In the genomic region with DNA sequence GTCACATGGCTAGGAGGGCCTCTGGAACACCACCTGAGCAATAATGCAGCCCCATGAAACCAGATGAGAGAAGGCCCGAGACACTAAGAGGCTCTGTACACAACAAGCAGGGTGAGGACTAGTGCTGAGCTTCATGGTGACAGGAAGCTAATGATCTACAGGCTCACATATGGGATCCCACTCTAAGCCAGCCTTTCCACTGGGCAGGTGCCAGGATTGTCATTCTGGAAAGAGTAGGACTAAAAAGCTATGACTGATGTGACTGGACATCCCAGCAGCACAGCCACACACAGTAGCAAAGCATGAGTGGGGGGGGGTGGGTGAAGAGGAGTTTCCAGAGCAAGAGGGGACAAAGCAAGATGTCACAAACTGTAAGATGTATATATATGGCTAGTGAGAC, we compare ENCODE assay signal across 23 mouse cellular contexts. TPM values are rescaled to one million over a fixed set of nuclear protein-coding genes. Genes with fewer than 3 reads are reported as not detected.
DNase-seq lines count a peak whose midpoint lies in the region; ATAC-seq and TF ChIP-seq lines count a peak whose summit lies in the region.
"Had no signal": no experiment of that assay in that cellular context is flagged by ENCODE, and none has a peak within 500 bp of the region (broad histone marks: within the 10 kb centered on the region; RNA-seq: fewer than 3 reads in every experiment).

No protein-coding gene starts in this region.

- no peak overlapping the region for H3K9ac ChIP-seq in heart, postnatal 0 days (replicated peaks; ENCODE audit: low read depth, low read length)
- H3K9ac ChIP-seq in heart, embryonic 11.5 days (ENCODE audit: low read depth, low read length): no peak overlapping the region
- H3K9ac ChIP-seq in midbrain, postnatal 0 days (replicated peaks; ENCODE audit: low read length, poor library complexity, severe bottlenecking): no peak overlapping the region
- H3K9ac ChIP-seq: embryonic facial prominence, embryonic 15.5 days; forebrain, embryonic 12.5 days had no signal

- TF ChIP-seq EP300 in heart, postnatal 0 days (IDR thresholded peaks at IDR 0.05; ENCODE audit: low read depth): no peak

- no peaks in the 10 kb centered on the region for H3K9me3 ChIP-seq in heart, postnatal 0 days (replicated peaks; ENCODE audit: control insufficient read depth, low read length)
- H3K9me3 ChIP-seq in heart, embryonic 11.5 days (replicated peaks; ENCODE audit: control insufficient read depth, low read length): no peaks in the 10 kb centered on the region
- H3K9me3 ChIP-seq in midbrain, postnatal 0 days (ENCODE audit: low read length): no peaks in the 10 kb centered on the region
- H3K9me3 ChIP-seq in midbrain, embryonic 10.5 days (replicated peaks): no peaks in the 10 kb centered on the region
- H3K9me3 ChIP-seq: embryonic facial prominence, embryonic 13.5 days; embryonic facial prominence, embryonic 15.5 days; forebrain, embryonic 10.5 days; forebrain, embryonic 12.5 days had no signal

- peak overlapping the region; percentile 97 for H3K27ac ChIP-seq in gastrocnemius, adult 2 months
- H3K27ac ChIP-seq in heart, postnatal 0 days (ENCODE audit: low read depth): 0 out of 2 replicates have a peak overlapping the region, but pooled peaks have one; percentile 95
- no peak overlapping the region for H3K27ac ChIP-seq in heart, embryonic 11.5 days (ENCODE audit: low read depth, low read length)
- 0 out of 2 replicates have a peak overlapping the region, but pooled peaks have one; percentile 20 for H3K27ac ChIP-seq in layer of hippocampus, adult 2 months
- H3K27ac ChIP-seq in midbrain, postnatal 0 days (ENCODE audit: low read depth, low read length): no peak overlapping the region
- no peak overlapping the region for H3K27ac ChIP-seq in midbrain, embryonic 10.5 days (replicated peaks)
- H3K27ac ChIP-seq: embryonic facial prominence, embryonic 13.5 days; embryonic facial prominence, embryonic 15.5 days; forebrain, embryonic 10.5 days; forebrain, embryonic 12.5 days had no signal

- ATAC-seq in heart, postnatal 0 days (ENCODE audit: insufficient read depth, low read depth): no peak
- ATAC-seq in heart, embryonic 11.5 days (replicated peaks; ENCODE audit: insufficient number of reproducible peaks, low FRiP score, low TSS enrichment): no peak
- no peak for ATAC-seq in midbrain, postnatal 0 days (ENCODE audit: low FRiP score)
- ATAC-seq: forebrain, embryonic 14.5 days; forebrain, embryonic 16.5 days had no signal

- peaks cover 42% of the 10 kb centered on the region for H3K4me1 ChIP-seq in heart, postnatal 0 days (ENCODE audit: control insufficient read depth, insufficient read depth)
- peaks cover 24% of the 10 kb centered on the region for H3K4me1 ChIP-seq in heart, embryonic 11.5 days (ENCODE audit: control insufficient read depth, insufficient read depth, low read length)
- peaks cover 8% of the 10 kb centered on the region; the same call in 1 of the 2 replicates for H3K4me1 ChIP-seq in midbrain, postnatal 0 days (ENCODE audit: insufficient read depth, low read length)
- H3K4me1 ChIP-seq in midbrain, embryonic 10.5 days: peaks cover 13% of the 10 kb centered on the region

- H3K36me3 ChIP-seq in heart, postnatal 0 days (replicated peaks; ENCODE audit: control insufficient read depth, insufficient read depth, low read length): peaks cover 23% of the 10 kb centered on the region
- peaks cover 20% of the 10 kb centered on the region for H3K36me3 ChIP-seq in heart, embryonic 11.5 days (ENCODE audit: control insufficient read depth, insufficient read depth, low read length)
- peaks cover 27% of the 10 kb centered on the region for H3K36me3 ChIP-seq in midbrain, postnatal 0 days (ENCODE audit: insufficient read depth, low read length)
- peaks cover 57% of the 10 kb centered on the region for H3K36me3 ChIP-seq in midbrain, embryonic 10.5 days

- H3K4me3 ChIP-seq in gastrocnemius, adult 2 months: peak overlapping the region; percentile 59
- no peak overlapping the region for H3K4me3 ChIP-seq in heart, postnatal 0 days (ENCODE audit: low read depth, low read length)
- H3K4me3 ChIP-seq in heart, embryonic 11.5 days (ENCODE audit: low read depth, low read length): no peak overlapping the region
- H3K4me3 ChIP-seq in layer of hippocampus, adult 2 months: no peak overlapping the region
- no peak overlapping the region for H3K4me3 ChIP-seq in midbrain, postnatal 0 days (ENCODE audit: low read depth, low read length)
- H3K4me3 ChIP-seq in midbrain, embryonic 10.5 days: no peak overlapping the region
- H3K4me3 ChIP-seq: embryonic facial prominence, embryonic 13.5 days; embryonic facial prominence, embryonic 15.5 days; erythroblast, embryonic 14.5 days; forebrain, embryonic 10.5 days; forebrain, embryonic 12.5 days had no signal

- H3K27me3 ChIP-seq in heart, postnatal 0 days (ENCODE audit: control insufficient read depth, insufficient read depth, low read length): no peaks in the 10 kb centered on the region
- H3K27me3 ChIP-seq in heart, embryonic 11.5 days (ENCODE audit: control insufficient read depth, insufficient read depth, low read length): no peaks in the 10 kb centered on the region
- no peaks in the 10 kb centered on the region for H3K27me3 ChIP-seq in midbrain, postnatal 0 days (ENCODE audit: insufficient read depth, low read length)
- no peaks in the 10 kb centered on the region for H3K27me3 ChIP-seq in midbrain, embryonic 10.5 days (ENCODE audit: low read depth, poor library complexity, severe bottlenecking)
- H3K27me3 ChIP-seq: embryonic facial prominence, embryonic 13.5 days; embryonic facial prominence, embryonic 15.5 days; forebrain, embryonic 12.5 days had no signal

- intact Hi-C loops in gastrocnemius, adult 2 months (cut with DNase I): loop anchor here (10.0 kb wide), 1 partner anchor 727 kb away; no protein-coding TSS in a partner anchor

- TF ChIP-seq CTCF in gastrocnemius, adult 2 months (IDR thresholded peaks at IDR 0.05): no peak
- no peak for TF ChIP-seq CTCF in heart, postnatal 0 days (IDR thresholded peaks at IDR 0.05; ENCODE audit: low read depth)
- TF ChIP-seq CTCF in layer of hippocampus, adult 2 months (conservative IDR thresholded peaks at IDR 0.05): no peak
- TF ChIP-seq CTCF in midbrain, postnatal 0 days (IDR thresholded peaks at IDR 0.05): no peak

- WGBS in heart, postnatal 0 days: 74% methylated on average over 1 of the region's 1 CpGs
- WGBS in heart, embryonic 11.5 days (ENCODE audit: insufficient replicate concordance): 88% methylated on average over 1 of the region's 1 CpGs
- 96% methylated on average over 1 of the region's 1 CpGs for WGBS in midbrain, postnatal 0 days
- 87% methylated on average over 1 of the region's 1 CpGs for WGBS in midbrain, embryonic 10.5 days

- no peak for DNase-seq in gastrocnemius, adult 2 months
- DNase-seq in gastrocnemius, postnatal 25 days: no peak
- no peak for DNase-seq in heart, postnatal 0 days (ENCODE audit: low spot score)
- no peak for DNase-seq in layer of hippocampus, adult 2 months (ENCODE audit: low spot score in 2 of 2)
- DNase-seq in layer of hippocampus, postnatal 25 days (ENCODE audit: extremely low spot score in 1 of 2, low spot score in 1 of 2): no peak
- peak; percentile 11 for DNase-seq in midbrain, postnatal 0 days (ENCODE audit: low spot score)
- no peak for DNase-seq in midbrain, embryonic 10.5 days (ENCODE audit: low spot score)
- DNase-seq: adrenal gland, adult 2 months; adrenal gland, postnatal 10 days; adrenal gland, postnatal 25 days; cerebellum, adult 11 months; cerebellum, adult 18-20 months; cerebellum, adult 9-10 months; cerebellum, postnatal 36 days; embryo, embryonic 11 days had no signal

- no peak overlapping the region for H3K4me2 ChIP-seq in heart, postnatal 0 days (ENCODE audit: low read depth, low read length)
- no peak overlapping the region for H3K4me2 ChIP-seq in heart, embryonic 11.5 days
- H3K4me2 ChIP-seq in midbrain, postnatal 0 days (ENCODE audit: low read depth, low read length, poor library complexity, severe bottlenecking): no peak overlapping the region
- H3K4me2 ChIP-seq: embryonic facial prominence, embryonic 13.5 days; embryonic facial prominence, embryonic 15.5 days; forebrain, embryonic 12.5 days had no signal

RNA-seq across cellular contexts. Expression of a gene that starts 5.5 kb away (rescaled TPM):
- 10 to 100 TPM; 44.8 to 52.0 TPM for total RNA-seq in gastrocnemius, adult 2 months (2021)
- total RNA-seq in gastrocnemius, postnatal 25 days (2021): 10 to 100 TPM; 36.6 to 43.0 TPM
- 34.2 and 35.7 TPM in 2 replicates for total RNA-seq in heart, postnatal 0 days (2014; rRNA removed; ENCODE audit: low replicate concordance)
- 6.7 and 7.7 TPM in 2 replicates for polyA plus RNA-seq in heart, postnatal 0 days (2015; fragmentation: Nextera tagmentation; extraction: Ambion mirVana)
- polyA plus RNA-seq in heart, embryonic 11.5 days (2014; fragmentation: Nextera tagmentation; extraction: Ambion mirVana): 12.2 and 12.6 TPM in 2 replicates
- total RNA-seq in layer of hippocampus, adult 2 months (2021): 10 to 100 TPM; 45.2 to 48.2 TPM
- total RNA-seq in layer of hippocampus, postnatal 25 days (2021): 10 to 100 TPM; 45.9 to 51.1 TPM
- total RNA-seq in midbrain, postnatal 0 days (2014; rRNA removed): 47.7 and 69.4 TPM in 2 replicates
- polyA plus RNA-seq in midbrain, postnatal 0 days (2015; fragmentation: Nextera tagmentation; extraction: Ambion mirVana): 11.1 and 12.0 TPM in 2 replicates
- polyA plus RNA-seq in midbrain, embryonic 10.5 days (2016; fragmentation: Nextera tagmentation; extraction: Ambion mirVana): 13.1 and 16.3 TPM in 2 replicates

RNA-seq across cellular contexts. Expression of a gene that starts 22.9 kb away (rescaled TPM):
- 10 to 100 TPM; 19.7 to 26.1 TPM for total RNA-seq in gastrocnemius, adult 2 months (2021)
- total RNA-seq in gastrocnemius, postnatal 25 days (2021): 10 to 100 TPM; 21.1 to 26.0 TPM
- total RNA-seq in heart, postnatal 0 days (2014; rRNA removed; ENCODE audit: low replicate concordance): 17.0 and 26.4 TPM in 2 replicates
- polyA plus RNA-seq in heart, postnatal 0 days (2015; fragmentation: Nextera tagmentation; extraction: Ambion mirVana): 15.8 and 16.0 TPM in 2 replicates
- 42.2 and 44.5 TPM in 2 replicates for polyA plus RNA-seq in heart, embryonic 11.5 days (2014; fragmentation: Nextera tagmentation; extraction: Ambion mirVana)
- 10 to 100 TPM; 83.1 TPM for total RNA-seq in layer of hippocampus, adult 2 months (2021)
- total RNA-seq in layer of hippocampus, postnatal 25 days (2021): 10 to 100 TPM; 67.2 to 79.6 TPM
- total RNA-seq in midbrain, postnatal 0 days (2014; rRNA removed): 33.4 and 51.4 TPM in 2 replicates
- polyA plus RNA-seq in midbrain, postnatal 0 days (2015; fragmentation: Nextera tagmentation; extraction: Ambion mirVana): 44.5 and 50.9 TPM in 2 replicates
- 96.8 and 105 TPM in 2 replicates for polyA plus RNA-seq in midbrain, embryonic 10.5 days (2016; fragmentation: Nextera tagmentation; extraction: Ambion mirVana)

RNA-seq across cellular contexts. Expression of a gene that starts 50.2 kb away (rescaled TPM):
- total RNA-seq in gastrocnemius, adult 2 months (2021): 10 to 100 TPM in 1 of 2 experiments, 1 to 10 TPM in 1; 7.0 to 17.2 TPM
- 1 to 10 TPM; 7.3 to 7.9 TPM for total RNA-seq in gastrocnemius, postnatal 25 days (2021)
- total RNA-seq in heart, postnatal 0 days (2014; rRNA removed; ENCODE audit: low replicate concordance): 6.0 and 17.0 TPM in 2 replicates
- 6.2 and 6.6 TPM in 2 replicates for polyA plus RNA-seq in heart, postnatal 0 days (2015; fragmentation: Nextera tagmentation; extraction: Ambion mirVana)
- 8.5 and 9.0 TPM in 2 replicates for polyA plus RNA-seq in heart, embryonic 11.5 days (2014; fragmentation: Nextera tagmentation; extraction: Ambion mirVana)
- total RNA-seq in layer of hippocampus, adult 2 months (2021): 10 to 100 TPM; 10.5 to 10.6 TPM
- 10 to 100 TPM; 10.1 to 10.6 TPM for total RNA-seq in layer of hippocampus, postnatal 25 days (2021)
- total RNA-seq in midbrain, postnatal 0 days (2014; rRNA removed): 16.2 and 17.8 TPM in 2 replicates
- 17.4 and 19.1 TPM in 2 replicates for polyA plus RNA-seq in midbrain, postnatal 0 days (2015; fragmentation: Nextera tagmentation; extraction: Ambion mirVana)
- 19.0 and 19.9 TPM in 2 replicates for polyA plus RNA-seq in midbrain, embryonic 10.5 days (2016; fragmentation: Nextera tagmentation; extraction: Ambion mirVana)

RNA-seq across cellular contexts. Expression of a gene that starts 54.2 kb away (rescaled TPM):
- total RNA-seq in gastrocnemius, adult 2 months (2021): 1 to 10 TPM; 3.3 to 4.8 TPM
- 1 to 10 TPM; 2.9 to 3.2 TPM for total RNA-seq in gastrocnemius, postnatal 25 days (2021)
- total RNA-seq in heart, postnatal 0 days (2014; rRNA removed; ENCODE audit: low replicate concordance): 2.7 and 10.8 TPM in 2 replicates
- polyA plus RNA-seq in heart, postnatal 0 days (2015; fragmentation: Nextera tagmentation; extraction: Ambion mirVana): 5.7 and 5.9 TPM in 2 replicates
- polyA plus RNA-seq in heart, embryonic 11.5 days (2014; fragmentation: Nextera tagmentation; extraction: Ambion mirVana): 9.2 and 10.3 TPM in 2 replicates
- total RNA-seq in layer of hippocampus, adult 2 months (2021): 10 to 100 TPM; 10.9 to 11.7 TPM
- 10 to 100 TPM; 12.9 to 15.4 TPM for total RNA-seq in layer of hippocampus, postnatal 25 days (2021)
- total RNA-seq in midbrain, postnatal 0 days (2014; rRNA removed): 8.7 and 8.9 TPM in 2 replicates
- 14.7 TPM in 2 replicates for polyA plus RNA-seq in midbrain, postnatal 0 days (2015; fragmentation: Nextera tagmentation; extraction: Ambion mirVana)
- polyA plus RNA-seq in midbrain, embryonic 10.5 days (2016; fragmentation: Nextera tagmentation; extraction: Ambion mirVana): 16.5 and 16.9 TPM in 2 replicates

RNA-seq across cellular contexts. Expression of a gene that starts 54.2 kb away (rescaled TPM):
- 1 to 10 TPM; 3.1 to 4.2 TPM for total RNA-seq in gastrocnemius, adult 2 months (2021)
- 1 to 10 TPM; 2.1 to 2.5 TPM for total RNA-seq in gastrocnemius, postnatal 25 days (2021)
- total RNA-seq in heart, postnatal 0 days (2014; rRNA removed; ENCODE audit: low replicate concordance): 0.58 TPM in 1 of 2 replicates, not detected in the other
- 2.9 and 3.2 TPM in 2 replicates for polyA plus RNA-seq in heart, postnatal 0 days (2015; fragmentation: Nextera tagmentation; extraction: Ambion mirVana)
- polyA plus RNA-seq in heart, embryonic 11.5 days (2014; fragmentation: Nextera tagmentation; extraction: Ambion mirVana): 0.82 and 1.2 TPM in 2 replicates
- under 1 TPM; 0.52 to 0.90 TPM for total RNA-seq in layer of hippocampus, adult 2 months (2021)
- total RNA-seq in layer of hippocampus, postnatal 25 days (2021): under 1 TPM; 0.69 to 0.85 TPM
- 0.28 and 0.77 TPM in 2 replicates for total RNA-seq in midbrain, postnatal 0 days (2014; rRNA removed)
- polyA plus RNA-seq in midbrain, postnatal 0 days (2015; fragmentation: Nextera tagmentation; extraction: Ambion mirVana): 1.0 and 1.2 TPM in 2 replicates
- polyA plus RNA-seq in midbrain, embryonic 10.5 days (2016; fragmentation: Nextera tagmentation; extraction: Ambion mirVana): 1.8 and 2.1 TPM in 2 replicates
- polyA plus RNA-seq: erythroblast, embryonic 14.5 days had no signal

Comparison
In these comparisons a context has a peak if more than half of its experiments do, and no peak if none do; other contexts are left out.
1. H3K27ac ChIP-seq: peak in gastrocnemius, adult 2 months (single experiment), heart, postnatal 0 days (single experiment) and layer of hippocampus, adult 2 months (single experiment); none in heart, embryonic 11.5 days (single experiment), midbrain, postnatal 0 days (single experiment) and midbrain, embryonic 10.5 days (single experiment).